Mouse (Mus musculus) heart, embryonic 10.5 days (tissue): Measurements from ENCODE around the gene Olfr355. TPM values are rescaled to one million over a fixed set of nuclear protein-coding genes. Genes with fewer than 3 reads are reported as not detected.

Experiments
- DNase-seq: peaks from one replicate; pipeline ENCODE4 v3.0.0-alpha.2; 2017; ENCODE audit warnings: low spot score
- H3K27ac ChIP-seq: fragments of 300-500 bp; sonication (generic); 2 replicates; pipeline ENCODE4 v1.5.1; 2016; ENCODE audit warnings: mild to moderate bottlenecking
- H3K27me3 ChIP-seq: fragments of 300-500 bp; sonication (generic); 2 replicates; pipeline ENCODE4 v1.6.1; 2016; ENCODE audit warnings: mild to moderate bottlenecking; ENCODE audit not compliant: poor library complexity, insufficient read depth, severe bottlenecking
- H3K36me3 ChIP-seq: fragments of 300-500 bp; sonication (generic); 2 replicates; pipeline ENCODE4 v1.6.1; 2016; ENCODE audit warnings: mild to moderate bottlenecking, moderate library complexity
- H3K4me1 ChIP-seq: fragments of 300-500 bp; sonication (generic); 2 replicates; pipeline ENCODE4 v1.6.1; 2016; ENCODE audit warnings: mild to moderate bottlenecking
- H3K4me3 ChIP-seq: fragments of 300-500 bp; sonication (generic); 2 replicates; pipeline ENCODE4 v1.5.1; 2016; ENCODE audit warnings: mild to moderate bottlenecking, moderate library complexity
- H3K9me3 ChIP-seq: fragments of 300-500 bp; sonication (generic); 2 replicates; pipeline ENCODE4 v1.6.1; 2016; ENCODE audit warnings: mild to moderate bottlenecking, moderate library complexity
- WGBS: fragments of 180-500 bp; shearing (Covaris S2); methylation state at CpG from one replicate; pipeline ENCODE4 v1.1.7; 2016; 5-methylcytosine and 5-hydroxymethylcytosine counted together
- polyA plus RNA-seq: library from polyadenylated mRNA; unstranded; fragments of >200 nt; fragmentation: Nextera tagmentation; extraction: Ambion mirVana; gene quantifications from 2 replicates; pipeline ENCODE4 v1.2.1, GENCODE M21; 2016

Gene Olfr355
- polyA plus RNA-seq, result not detected in 2 replicates

DNA sequence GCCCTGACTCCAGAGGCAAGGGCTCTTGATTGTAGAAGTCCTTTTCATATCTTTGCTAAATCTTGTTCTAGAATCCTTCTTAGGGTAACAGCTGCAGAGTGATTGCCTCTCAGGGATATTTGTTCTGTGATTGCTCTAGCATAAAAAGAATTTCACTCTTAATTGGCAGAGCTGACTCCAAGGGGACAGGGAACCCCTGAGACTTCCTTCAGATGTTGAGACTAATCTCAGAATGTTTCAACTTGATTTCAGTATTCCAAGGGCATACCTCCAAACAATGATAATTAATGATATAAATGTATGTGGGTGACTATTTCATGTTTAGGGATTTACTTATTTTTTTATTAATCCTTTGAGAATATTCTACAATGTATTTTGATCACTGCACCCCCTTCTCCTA, at the start of gene Olfr355:
TSS of gene Olfr355 (minus strand) at position 101 of the 400 bp plus-strand sequence.
- Histone ChIP-seq H3K4me3 (no peak within 1 kb of the TSS), H3K27me3 (no peaks in the 10 kb centered on the region), H3K9me3 (peaks cover 6% of the 10 kb centered on the region; the same call in 1 of the 2 replicates), H3K36me3 (no peaks in the 10 kb centered on the region), H3K27ac (no peak within 1 kb of the TSS), H3K4me1 (no peaks in the 10 kb centered on the region)
- DNase-seq, result no peak

DNA sequence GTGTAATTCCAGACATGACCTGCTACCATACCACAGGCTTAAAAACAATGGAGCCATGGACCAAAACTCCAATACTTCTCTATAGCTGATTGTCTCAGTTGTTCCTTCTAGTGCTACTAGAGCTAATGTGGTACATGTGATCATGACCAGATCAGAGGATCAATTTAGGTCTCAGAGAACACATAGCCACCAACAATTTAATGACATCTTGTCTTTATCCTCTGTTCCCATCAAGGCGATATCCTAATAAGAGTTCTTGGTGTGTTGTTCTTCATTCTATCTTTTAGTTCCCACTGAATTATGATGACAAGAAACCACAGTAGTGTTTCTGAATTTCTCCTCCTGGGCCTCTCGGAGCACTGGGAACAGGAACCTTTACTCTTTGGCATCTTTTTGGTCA, 8.1 kb upstream of the Olfr355 start, which contains the start of gene Olfr356:
TSS of gene Olfr356 (plus strand) at position 301 of the 400 bp plus-strand sequence.
- Histone ChIP-seq H3K4me1 (no peaks in the 10 kb centered on the region), H3K36me3 (no peaks in the 10 kb centered on the region), H3K27ac (no peak within 1 kb of the TSS), H3K9me3 (peaks cover 4% of the 10 kb centered on the region), H3K27me3 (no peaks in the 10 kb centered on the region), H3K4me3 (no peak within 1 kb of the TSS)
- 73% methylated on average over 2 of the region's 2 CpGs for WGBS
- no peak for DNase-seq

DNA sequence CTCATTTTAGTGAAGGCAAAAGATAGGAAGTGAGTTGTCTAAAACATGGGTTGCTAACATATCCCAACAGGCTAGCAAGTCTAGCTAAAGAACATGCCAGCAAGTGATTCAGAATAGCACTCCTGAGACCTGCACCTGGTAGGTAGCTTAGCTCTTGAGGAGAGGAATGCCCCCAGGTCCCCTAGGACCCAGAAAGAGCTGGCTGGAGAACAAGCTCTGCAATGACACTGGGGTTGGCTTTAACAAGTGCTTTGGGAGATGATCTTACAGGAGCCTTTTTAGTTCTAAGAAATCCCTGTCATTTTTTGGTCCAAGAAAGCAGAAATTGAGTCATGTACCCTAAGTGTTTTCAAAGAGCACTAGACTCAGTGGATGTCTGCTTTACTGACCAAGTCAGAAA, 23.3 kb downstream of the Olfr355 start, which contains the start of gene Olfr354:
TSS of gene Olfr354 (plus strand) at position 301 of the 400 bp plus-strand sequence.
- Histone ChIP-seq H3K4me1 (no peaks in the 10 kb centered on the region), H3K27ac (no peak within 1 kb of the TSS), H3K36me3 (no peaks in the 10 kb centered on the region), H3K27me3 (no peaks in the 10 kb centered on the region), H3K9me3 (peaks cover 8% of the 10 kb centered on the region), H3K4me3 (no peak within 1 kb of the TSS)
- no peak for DNase-seq

DNA sequence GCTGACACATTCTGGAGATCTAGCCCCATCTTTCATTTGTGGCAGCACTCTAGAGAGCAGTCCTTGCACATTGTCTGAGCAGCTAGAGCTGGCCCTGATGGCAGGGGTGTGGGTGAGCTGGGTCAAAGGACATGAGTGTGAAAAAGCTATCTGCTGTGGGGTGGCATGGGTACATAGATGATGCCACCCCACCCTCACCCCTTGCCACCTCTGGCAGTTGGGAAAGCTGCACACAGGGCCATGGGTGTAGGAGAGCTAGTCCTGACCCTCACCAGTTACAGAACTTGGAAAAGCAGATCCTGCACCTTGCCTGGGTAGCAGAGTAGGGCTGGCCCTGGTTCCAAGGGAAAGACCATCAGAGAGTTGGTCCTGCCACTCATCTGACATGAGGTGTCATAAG, 31.6 kb downstream of the Olfr355 start:
- Histone ChIP-seq H3K36me3 (no peaks in the 10 kb centered on the region), H3K4me3 (no peak overlapping the region), H3K27me3 (no peaks in the 10 kb centered on the region), H3K9me3 (peaks cover 17% of the 10 kb centered on the region; the same call in 1 of the 2 replicates), H3K4me1 (no peaks in the 10 kb centered on the region), H3K27ac (no peak overlapping the region)
- DNase-seq, result no peak

DNA sequence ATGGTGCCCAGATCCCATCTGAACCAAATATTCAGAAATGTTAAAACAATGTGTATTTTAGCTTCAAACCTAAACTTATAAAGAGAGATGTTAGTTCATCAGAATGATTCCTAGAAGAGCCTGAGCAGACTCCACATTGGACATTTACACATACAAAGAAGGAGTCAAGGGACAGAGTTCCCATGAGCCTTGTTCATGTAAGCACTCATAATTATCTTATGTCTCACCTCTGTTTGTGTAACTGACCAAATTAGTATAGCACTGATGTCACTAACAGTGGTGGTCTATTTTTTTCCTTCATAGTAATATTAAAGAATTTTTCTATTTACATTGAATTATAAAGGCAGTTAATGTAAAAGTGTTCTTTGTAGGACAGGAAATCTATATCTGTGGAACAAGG, 35.9 kb downstream of the Olfr355 start, which contains the start of gene Olfr353:
TSS of gene Olfr353 (minus strand) at position 101 of the 400 bp plus-strand sequence.
- no peak for DNase-seq
- Histone ChIP-seq H3K36me3 (no peaks in the 10 kb centered on the region), H3K9me3 (0 out of 2 replicates have a peak, but pooled peaks cover 8% of the 10 kb centered on the region)

More for the DNA sequence above, 35.9 kb downstream of the Olfr355 start, which contains the start of gene Olfr353:
- Histone ChIP-seq H3K4me1 (no peaks in the 10 kb centered on the region), H3K27ac (no peak within 1 kb of the TSS), H3K4me3 (no peak within 1 kb of the TSS), H3K27me3 (no peaks in the 10 kb centered on the region)

Other genes with a start within 250 kb of the Olfr355 start
- not detected in 2 replicates for gene Olfr346, start 243.1 kb downstream of the Olfr355 start, polyA plus RNA-seq
- not detected in 2 replicates for gene Olfr347, start 197.0 kb downstream of the Olfr355 start, polyA plus RNA-seq
- not detected in 2 replicates for gene Olfr348, start 144.6 kb downstream of the Olfr355 start, polyA plus RNA-seq
- gene Olfr50, start 138.4 kb downstream of the Olfr355 start, polyA plus RNA-seq, result not detected in 2 replicates
- not detected in 2 replicates for gene Olfr3, start 111.9 kb downstream of the Olfr355 start, polyA plus RNA-seq
- gene Olfr350, start 82.6 kb downstream of the Olfr355 start, polyA plus RNA-seq, result not detected in 2 replicates
- gene Olfr351, start 66.2 kb downstream of the Olfr355 start, polyA plus RNA-seq, result not detected in 2 replicates
- gene Olfr352, start 60.4 kb downstream of the Olfr355 start, polyA plus RNA-seq, result not detected in 2 replicates
- gene Olfr353, start 36.0 kb downstream of the Olfr355 start, polyA plus RNA-seq, result not detected in 2 replicates
- not detected in 2 replicates for gene Olfr354, start 23.2 kb downstream of the Olfr355 start, polyA plus RNA-seq
- not detected in 2 replicates for gene Olfr356, start 8.2 kb upstream of the Olfr355 start, polyA plus RNA-seq
- gene Olfr357, start 64.9 kb upstream of the Olfr355 start, polyA plus RNA-seq, result not detected in 2 replicates
- gene Olfr358, start 80.4 kb upstream of the Olfr355 start, polyA plus RNA-seq, result not detected in 2 replicates
- not detected in 2 replicates for gene Olfr360, start 136.8 kb upstream of the Olfr355 start, polyA plus RNA-seq
- not detected in 2 replicates for gene Olfr361, start 160.4 kb upstream of the Olfr355 start, polyA plus RNA-seq
- not detected in 2 replicates for gene Olfr362, start 189.0 kb upstream of the Olfr355 start, polyA plus RNA-seq
- not detected in 2 replicates for gene Olfr364-ps1, start 210.4 kb upstream of the Olfr355 start, polyA plus RNA-seq